Mouse (Mus musculus): Measurements from ENCODE around the gene Zfp219. TPM values are rescaled to one million over a fixed set of nuclear protein-coding genes. Genes with fewer than 3 reads are reported as not detected.

The Zfp219 gene
- total RNA-seq, 2 experiments from 2014 or later = 3.7 to 4.7 TPM

DNA sequence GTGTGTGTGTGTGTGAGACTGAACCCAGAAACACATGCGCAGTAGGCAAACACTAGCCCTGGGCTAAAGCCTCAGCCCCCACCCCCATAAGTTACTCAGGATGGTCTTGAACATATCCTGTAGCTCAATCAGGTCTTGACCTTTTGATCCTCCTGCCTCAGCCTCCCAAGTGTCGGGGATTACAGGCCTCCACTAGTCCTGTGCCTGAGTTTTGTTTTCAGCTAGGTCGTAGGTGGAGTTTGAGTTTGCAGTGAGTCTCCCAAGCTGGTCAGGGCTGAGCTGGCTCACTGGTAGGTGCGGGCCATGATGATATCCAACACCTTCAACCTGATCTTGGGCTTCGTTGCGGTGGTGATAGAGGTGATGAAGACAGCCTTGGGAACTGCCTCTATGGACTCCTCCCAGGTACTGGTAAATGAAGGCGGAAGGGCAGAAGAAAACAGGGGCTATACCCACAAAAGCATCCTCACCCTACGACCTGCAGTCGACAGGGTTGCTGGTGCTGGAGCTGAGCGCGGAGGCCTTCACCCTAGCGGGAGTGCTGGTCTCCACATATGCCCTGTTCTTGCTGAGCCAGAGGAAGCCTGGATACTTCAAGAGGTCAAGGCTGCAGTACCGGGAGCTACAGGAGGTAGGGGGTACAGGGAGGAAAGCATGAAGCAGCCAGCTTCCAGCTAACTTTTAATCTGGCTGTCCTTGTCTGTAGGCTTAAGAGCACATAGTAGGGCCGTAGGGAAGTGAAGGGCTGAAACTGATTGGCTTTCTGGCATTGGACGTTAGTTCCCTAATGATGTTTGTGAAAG is 2.1 kb downstream of the Zfp219 start:
- ATAC-seq (ENCODE audit: poor library complexity, severe bottlenecking) = no peak

DNA sequence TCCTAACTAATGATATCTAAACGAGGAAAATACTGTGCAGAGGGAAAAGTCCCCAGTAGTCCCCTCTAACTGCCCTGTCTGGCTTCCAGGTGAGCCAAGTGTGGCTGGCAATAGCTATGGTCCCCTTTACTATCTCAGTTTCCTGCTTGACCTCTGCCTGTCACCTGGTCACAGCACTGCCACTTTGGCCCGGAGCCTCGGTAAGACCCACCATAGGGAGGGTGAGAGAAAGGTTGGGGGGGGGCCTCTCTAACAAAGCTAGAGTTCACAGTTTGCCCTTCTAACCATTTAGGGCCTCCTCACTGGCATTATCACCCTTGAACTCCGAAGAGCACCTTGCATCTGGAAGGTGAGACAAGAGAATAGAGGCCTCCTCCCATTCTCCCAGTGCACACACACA is 2.9 kb downstream of the Zfp219 start:
- ATAC-seq (ENCODE audit: poor library complexity, severe bottlenecking) = no peak

DNA sequence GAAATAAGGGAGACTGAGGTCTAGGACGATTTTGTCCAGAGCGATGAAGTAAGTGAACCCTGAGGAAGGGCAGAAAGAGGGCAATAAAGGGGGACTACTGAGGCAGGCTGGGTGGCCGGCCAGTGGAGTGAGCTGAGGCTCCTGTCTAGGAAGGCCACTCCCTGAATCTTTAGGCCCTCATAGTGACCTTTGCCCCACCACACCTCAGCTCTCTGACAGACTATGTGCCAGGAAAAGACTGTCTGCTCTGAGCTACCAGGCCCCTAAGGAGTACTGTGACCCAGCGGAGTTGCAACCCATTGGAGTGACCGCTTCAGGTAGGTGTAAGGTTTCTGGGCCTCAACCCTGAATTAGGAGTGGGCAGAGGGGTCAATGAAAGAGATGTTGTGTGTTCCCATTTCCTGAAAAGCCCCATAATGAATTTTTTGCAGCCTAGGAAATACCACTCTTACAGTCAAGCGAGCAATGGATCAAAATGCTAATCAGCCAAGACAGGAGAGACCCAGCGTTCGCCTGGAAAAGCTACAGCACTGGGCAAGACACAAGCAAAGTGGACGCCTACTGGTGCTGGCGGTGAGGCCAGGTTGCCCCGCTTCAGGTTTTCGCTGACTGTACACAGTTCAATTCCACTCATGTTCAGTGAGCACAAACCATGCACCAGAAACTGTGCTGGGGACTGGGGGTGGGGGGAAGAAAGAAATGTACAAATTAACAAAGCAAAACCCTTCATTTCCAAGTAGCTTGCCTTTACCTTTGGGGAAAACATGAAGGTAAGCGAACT is 3.7 kb downstream of the Zfp219 start:
- ATAC-seq (ENCODE audit: poor library complexity, severe bottlenecking) = no peak

DNA sequence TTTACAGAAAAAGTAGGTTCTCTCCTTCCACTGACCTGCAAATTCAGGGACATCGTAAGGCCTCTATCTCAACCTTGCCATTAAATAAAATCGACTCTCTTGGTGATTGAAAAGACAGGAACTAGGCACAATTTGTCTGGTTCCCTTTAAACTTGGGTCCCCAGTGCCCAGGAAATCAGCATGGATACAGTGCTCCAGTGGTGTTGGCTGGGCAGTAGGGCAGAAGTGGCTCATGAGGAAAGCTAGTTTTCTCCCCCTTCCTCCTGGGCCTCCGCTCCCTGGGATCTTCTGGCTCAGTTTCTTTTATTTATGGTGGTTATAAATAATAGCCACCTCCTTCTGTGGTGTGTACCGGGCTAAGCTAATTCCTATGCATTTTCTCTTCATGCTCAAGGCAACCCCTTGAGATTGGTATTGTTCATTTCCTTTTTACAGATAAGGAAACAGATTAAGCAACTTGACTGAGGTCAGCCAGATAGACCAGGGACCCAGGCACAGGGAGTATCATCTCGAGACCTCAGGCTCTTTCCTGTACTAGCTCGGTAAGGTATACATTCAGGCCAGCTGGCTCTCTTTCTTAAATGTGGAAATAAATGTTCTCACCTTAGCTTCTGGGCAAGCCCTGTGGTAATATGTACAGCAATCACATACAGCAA is 5.0 kb downstream of the Zfp219 start, which contains the start of gene Tmem253:
TSS of gene Tmem253 (plus strand) at position 214 of the 656 bp plus-strand sequence.
- no peak for ATAC-seq (ENCODE audit: poor library complexity, severe bottlenecking)

DNA sequence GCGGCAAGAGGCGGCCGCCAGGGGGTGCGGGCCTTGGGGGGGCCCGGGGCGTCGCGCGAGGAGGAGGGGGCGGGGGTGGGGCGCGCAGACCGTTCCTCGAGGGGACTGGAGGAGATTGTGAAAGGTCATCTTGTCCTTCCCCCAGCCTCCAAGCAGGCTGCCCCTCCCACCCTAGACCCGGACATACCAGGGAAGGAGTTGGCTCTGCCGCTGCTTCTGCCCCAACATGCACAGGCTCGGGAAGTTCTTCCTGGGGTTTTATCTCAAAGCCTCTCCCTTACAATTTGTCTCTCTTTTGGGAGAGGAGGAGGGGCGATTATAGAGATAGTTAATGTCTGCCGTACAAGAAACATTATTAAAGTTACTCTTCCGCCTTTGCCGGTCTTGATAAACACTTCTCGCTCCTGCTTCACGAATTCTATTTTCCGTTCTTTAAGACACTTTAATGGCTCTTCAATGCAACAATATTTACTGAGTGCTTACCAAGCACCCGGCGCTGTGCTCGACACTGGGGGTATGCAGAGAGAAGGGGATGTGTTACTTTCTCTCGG is 5.7 kb downstream of the Zfp219 start:
- peak; percentile 44 for ATAC-seq (ENCODE audit: poor library complexity, severe bottlenecking)

DNA sequence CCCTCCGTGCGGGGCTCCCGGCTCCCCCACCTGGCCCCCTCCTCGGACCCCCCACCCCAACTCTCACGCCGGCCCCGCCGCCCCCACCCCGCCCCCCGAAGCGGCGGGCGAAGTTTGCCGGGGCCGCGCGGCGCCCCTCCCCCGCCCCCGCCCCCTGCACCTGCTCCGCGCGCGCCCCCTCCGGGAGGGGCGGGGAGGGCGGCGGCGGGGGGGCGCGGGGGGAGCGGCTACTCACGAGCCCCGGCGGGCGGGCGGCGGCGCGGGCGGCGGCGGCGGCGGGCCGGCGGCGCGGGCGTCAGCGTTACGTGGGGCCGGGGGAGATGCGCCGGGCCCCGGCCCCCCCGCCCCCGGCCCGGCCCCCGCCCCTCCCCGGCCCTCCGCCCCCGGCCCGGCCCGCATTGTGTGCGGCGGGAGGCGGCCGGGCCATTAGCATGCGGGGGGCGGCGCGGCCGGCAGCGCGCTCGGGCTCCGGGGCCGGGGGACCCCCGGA is 6.2 kb downstream of the Zfp219 start:
- no peak for ATAC-seq (ENCODE audit: poor library complexity, severe bottlenecking)

DNA sequence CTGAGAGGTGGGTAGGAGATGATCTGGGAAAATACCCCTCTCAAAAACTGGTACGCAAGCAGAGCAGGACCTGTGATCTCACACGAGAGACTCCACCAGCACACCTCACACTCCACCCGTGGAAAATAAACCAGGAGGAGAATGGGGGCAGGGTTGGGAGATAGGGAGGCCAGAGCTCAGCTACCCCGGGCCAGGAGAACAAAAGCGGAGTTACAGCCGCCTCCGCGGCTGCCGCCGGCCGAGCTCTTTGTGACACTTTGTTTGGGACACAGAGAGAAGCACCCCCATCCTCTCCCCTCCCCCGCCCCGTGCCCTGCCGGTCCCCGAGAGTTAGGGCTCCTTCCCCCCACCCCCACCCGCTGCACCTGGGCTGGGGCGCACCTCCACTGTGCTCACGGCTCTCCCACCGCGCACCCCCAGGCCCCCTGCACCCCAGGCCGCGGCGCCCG is 6.7 kb downstream of the Zfp219 start:
- no peak for ATAC-seq (ENCODE audit: poor library complexity, severe bottlenecking)

DNA sequence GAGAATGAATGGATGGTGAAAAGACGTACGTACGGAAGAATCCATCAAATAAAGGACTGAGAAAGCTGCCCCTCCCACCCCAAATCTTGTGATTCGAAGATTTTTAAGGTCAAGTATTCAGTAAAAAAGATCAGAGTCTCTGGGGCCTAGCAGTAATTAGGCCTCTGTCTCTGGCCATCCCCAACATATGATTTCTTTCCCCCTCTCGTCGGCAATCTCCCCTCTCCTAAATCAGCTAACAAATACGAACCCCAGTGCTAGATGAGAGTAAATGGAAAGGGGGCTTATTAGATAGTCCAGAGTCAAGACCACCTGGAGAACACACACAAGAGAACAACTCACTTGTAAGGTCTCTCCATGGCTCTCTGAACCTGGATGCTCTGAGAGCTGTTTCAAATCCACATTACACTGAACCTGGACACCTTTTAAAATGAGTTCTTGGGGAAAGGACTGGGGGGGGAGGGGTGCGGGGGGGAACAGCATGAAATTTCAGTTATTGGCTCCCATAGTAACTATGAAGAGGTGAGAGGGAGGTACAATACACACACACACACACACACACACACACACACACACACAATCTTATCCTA is 7.4 kb downstream of the Zfp219 start:
- ATAC-seq (ENCODE audit: poor library complexity, severe bottlenecking) = no peak

DNA sequence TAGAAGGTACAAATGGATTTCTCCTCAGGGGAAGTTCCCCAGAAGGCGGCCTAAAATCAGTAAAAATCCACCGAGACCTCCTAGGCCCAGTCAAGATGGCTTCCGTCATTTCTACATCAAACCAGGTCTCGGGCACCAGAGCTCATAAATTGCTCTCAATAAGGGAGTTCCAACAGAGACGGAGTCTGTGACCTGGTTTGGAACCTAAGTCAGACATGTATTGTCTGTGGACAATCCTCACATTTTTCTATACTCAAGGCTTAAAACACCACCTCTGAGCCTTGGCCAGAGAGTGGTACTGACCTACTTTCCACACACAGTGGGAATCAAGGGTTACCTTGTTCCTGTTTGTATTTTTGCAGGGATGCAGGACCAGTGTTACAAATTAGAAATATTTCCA is 8.0 kb downstream of the Zfp219 start:
- ATAC-seq (ENCODE audit: poor library complexity, severe bottlenecking) = no peak

DNA sequence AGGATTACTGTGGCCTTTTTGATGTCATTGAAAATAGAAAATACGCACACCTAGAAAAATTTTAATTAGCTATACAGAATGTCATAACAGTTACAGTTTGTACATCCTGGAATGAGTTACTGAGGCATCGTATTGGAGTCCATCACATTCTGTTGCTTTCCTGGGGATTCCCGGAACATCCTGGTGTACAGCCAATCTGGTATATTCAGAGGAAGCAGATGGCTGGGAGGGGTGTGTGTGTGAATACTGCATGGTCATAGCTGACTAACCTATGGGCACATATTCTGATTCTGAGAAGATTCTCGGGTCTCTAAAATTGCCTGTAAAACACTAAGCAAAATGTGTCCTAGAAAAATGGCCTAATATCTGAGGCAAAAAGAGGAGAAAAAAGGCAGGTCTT is 8.4 kb downstream of the Zfp219 start:
- no peak for ATAC-seq (ENCODE audit: poor library complexity, severe bottlenecking)

DNA sequence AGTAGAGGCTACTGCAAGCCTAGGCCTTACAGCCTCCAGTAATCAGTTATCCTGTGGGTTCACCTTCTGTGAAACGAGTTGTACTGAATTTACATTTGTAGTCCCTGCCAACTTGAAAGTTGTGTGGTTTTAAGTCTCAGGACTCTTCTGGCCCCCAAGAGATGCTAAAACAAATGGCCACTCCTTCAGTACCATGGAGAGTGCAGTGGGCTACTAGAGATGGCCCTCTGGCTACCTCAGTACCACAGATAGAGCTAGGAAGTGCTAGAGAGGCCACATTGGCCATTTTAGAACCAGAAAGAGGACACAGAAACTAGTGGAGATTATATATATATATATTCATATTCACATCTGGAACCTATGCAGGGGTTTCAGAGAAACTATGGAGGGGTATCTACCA is 8.8 kb downstream of the Zfp219 start:
- no peak for ATAC-seq (ENCODE audit: poor library complexity, severe bottlenecking)

DNA sequence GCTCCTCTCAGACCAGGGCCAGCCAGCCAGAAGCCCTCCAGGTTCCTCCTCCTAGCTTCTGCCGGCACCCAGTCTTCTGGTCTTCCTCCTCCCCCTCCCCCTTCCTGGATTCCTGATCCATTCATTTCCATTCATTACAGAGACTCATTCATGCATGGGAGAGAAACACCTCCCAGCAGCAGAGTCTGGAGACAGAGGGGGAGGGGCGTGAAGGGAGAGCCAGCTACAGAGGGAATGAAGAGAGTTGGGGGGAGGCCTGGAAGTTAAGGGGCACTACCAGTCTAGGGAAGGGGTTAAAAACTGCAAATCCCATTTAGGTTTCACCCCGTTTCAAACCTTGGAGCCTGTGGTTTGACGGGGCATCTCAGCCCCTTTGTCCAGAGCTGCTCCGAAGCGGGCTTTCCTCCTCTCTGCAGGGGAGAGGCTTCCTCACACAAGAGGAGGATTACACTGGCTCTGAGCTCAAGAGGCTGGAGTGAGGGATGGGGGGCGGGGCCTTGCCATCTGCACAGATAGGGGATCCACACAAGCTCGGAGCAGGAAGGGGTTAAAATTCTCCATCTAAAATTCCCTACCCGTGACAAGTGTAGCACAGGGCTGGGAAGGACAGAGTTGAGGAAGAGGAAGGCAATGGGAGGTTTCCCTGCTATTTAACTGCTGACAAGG is 10.0 kb downstream of the Zfp219 start:
- no peak for ATAC-seq (ENCODE audit: poor library complexity, severe bottlenecking)

DNA sequence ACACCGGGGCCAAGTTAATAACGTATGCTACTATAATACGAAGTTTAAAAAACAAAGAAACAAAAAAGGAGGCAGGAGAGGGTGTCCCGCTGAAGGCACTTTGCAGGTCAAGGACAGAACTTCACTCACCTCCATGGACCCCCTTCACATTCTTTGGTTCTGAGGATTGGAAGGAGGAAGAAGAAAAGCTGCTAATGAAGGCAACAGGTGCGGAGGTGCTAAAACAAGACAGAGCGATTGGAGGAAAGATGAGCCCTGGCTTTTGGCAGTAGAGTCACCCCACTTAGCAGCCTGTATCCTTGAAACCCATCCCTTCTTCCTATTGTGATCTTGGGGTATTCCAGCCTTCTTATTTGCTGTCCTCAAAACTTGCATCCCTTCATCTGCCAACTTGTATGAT is 10.7 kb downstream of the Zfp219 start:
- no peak for ATAC-seq (ENCODE audit: poor library complexity, severe bottlenecking)

DNA sequence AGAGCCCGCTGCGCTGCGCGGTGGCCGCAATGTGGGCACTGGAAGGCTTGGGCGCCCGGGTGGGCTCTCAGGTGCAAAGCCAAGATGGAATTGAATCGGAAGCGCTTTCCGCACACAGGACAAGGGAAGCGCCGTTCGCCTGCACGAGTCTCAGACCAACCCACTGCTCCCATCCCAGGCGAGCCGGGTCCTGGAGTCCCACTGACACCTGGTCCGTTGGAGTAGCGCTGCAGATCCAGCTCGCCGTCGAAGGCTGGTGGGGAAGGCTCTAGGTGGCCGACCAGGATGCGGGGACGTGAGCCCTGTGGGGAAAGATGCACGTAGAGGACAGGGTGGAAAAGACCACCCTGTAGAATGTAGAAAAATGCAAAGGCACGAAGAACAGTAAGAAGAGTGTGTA is 11.2 kb downstream of the Zfp219 start:
- no peak for ATAC-seq (ENCODE audit: poor library complexity, severe bottlenecking)

DNA sequence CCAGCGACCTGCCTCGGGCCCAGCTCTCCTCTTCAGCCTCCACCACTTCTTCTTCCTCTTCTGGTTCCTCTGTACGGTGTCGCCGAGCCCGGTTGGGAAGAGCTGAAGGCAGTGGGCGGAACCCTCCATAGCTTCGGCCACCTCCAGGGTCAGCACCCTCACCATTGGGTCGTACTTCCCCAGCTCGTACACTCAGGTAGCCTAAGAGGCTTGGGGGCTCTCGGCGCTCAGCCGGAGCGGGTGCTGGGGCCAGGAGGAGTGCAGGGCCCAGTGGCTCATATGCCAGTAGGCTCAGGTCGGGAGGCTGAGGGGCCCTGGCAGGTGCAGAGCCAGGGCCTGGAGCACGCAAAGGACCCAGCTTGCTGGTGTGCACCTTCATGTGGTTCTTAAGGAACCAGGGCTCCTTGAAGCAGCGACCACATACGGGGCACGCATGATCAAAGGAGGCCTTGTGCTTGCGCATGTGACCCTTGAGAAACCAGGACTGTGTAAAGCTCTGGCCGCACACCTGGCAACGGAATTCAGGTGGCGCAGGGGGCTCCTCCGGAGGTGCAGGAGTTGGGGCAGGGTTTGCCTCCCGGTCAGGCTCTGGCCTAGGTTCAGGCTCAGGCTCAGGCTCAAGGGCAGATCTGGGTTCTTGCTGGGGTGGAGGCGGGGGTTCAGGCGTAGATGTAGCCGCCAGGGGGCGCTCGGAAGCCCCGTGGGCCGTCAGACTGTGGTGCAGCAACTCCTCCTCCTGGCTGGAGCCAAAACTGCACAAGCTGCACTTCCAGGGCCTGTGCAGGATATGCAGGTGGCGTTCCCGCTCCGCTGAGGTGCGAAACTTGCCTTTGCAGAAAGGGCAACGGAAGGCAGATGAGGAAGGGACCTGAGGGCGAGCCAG is 12.0 kb downstream of the Zfp219 start:
- peak; percentile 94 for ATAC-seq (ENCODE audit: poor library complexity, severe bottlenecking)

DNA sequence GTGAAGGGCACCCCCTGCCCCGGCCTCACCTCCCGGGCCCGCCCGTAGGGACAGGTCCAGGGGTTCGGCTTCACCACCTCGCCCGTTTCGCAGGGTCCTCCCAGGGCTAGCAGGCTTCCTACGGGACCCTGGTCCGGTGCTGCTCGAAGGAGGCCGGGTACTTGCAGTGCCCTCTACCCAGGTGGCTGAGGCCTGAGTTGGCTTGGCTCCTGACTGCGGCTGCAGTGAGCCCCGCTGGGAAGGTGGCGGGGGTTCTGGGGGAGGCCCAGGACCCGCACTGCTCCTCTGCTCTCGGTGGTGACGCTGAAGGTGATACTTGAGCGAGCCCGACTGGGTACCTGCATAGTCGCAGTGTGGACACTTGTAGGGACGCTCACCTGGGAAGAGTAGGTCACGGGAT is 13.8 kb downstream of the Zfp219 start:
- ATAC-seq (ENCODE audit: poor library complexity, severe bottlenecking) = no peak

DNA sequence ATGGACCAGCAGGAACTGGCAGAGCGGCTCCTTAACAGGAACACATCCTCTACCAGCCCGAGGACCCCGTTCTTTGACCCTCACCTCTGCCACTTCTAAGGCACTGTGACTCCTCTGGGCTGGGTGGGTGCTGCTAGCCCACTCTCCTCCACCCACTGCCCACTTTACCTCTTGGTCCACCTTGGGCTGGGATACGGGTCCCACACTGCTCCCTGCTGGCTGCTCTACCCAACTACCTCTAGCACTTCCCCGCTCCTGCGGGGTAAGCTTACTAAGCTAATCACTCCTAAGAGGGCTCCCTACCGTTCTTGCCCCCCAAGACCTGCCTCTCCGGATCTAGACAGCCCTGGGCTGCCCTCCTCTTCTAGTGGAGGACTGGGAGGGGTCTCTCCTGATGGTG is 14.3 kb downstream of the Zfp219 start:
- ATAC-seq (ENCODE audit: poor library complexity, severe bottlenecking) = no peak

DNA sequence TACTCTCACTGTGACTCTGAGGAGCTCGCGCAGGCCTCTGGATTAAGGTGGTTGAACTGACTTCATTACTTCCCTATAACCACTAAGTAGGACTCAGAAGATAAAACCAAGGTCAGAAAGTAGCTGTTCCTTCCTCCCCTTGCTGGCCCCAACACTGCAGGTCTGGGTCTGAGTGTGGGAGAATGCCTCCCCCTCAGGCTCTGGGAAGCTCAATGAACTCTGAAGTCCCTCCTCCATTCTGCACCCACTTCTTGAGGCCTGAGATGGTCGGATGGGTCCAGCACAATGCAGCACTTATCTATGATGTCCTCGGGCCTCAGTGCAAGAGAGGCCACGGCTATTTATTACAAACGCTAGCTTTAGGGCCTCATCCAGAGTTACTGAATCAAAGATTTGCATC is 14.9 kb downstream of the Zfp219 start:
- ATAC-seq (ENCODE audit: poor library complexity, severe bottlenecking) = no peak

DNA sequence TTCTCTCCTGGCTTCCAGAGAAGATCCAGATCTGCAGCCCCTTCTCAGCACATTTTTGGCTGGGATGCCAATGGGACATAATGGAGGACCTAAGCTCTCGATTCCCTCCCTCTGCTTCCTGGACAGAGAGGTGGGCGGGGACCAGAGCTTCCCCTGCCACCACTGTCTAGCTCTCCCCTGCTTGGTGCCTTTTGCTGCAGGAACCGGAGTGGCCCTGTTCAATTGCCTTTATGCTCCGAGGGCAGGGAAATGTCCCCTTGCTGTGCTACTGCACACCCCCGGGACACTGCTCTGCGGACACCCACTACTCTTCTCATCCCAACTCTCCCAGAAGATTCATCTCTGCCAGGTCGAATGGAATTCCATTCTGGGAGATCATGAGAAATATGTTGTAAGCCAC is 15.4 kb downstream of the Zfp219 start:
- no peak for ATAC-seq (ENCODE audit: poor library complexity, severe bottlenecking)
